In genomic region chr1:74713099-74713858, GRCm38 (mm10) we compare ENCODE assay signal across 8 mouse cellular contexts. TPM values are rescaled to one million over a fixed set of nuclear protein-coding genes. Genes with fewer than 3 reads are reported as not detected.
A peak's percentile ranks its signal among the peaks of the same experiment; 100 is the strongest.
DNase-seq lines count a peak whose midpoint lies in the region; ATAC-seq lines count a peak whose summit lies in the region.

Cyp27a1 (plus strand) TSS chr1:74713574.

- no peaks in the 10 kb centered on the region; the same call in 1 of the 2 replicates for H3K4me1 ChIP-seq in hindbrain, embryonic 11.5 days (replicated peaks; ENCODE audit: control insufficient read depth, insufficient read depth, low read length)

- H3K9me3 ChIP-seq in hindbrain, embryonic 11.5 days (ENCODE audit: control insufficient read depth, low read length), result no peaks in the 10 kb centered on the region

- peak; percentile 11 for DNase-seq in WW6 (ENCODE audit: low read depth, low spot score)
- peak; percentile 32 to 47 for DNase-seq in cerebellum, postnatal 10 days
- peak; percentile 90 for DNase-seq in gastrocnemius, adult 18-20 months (ENCODE audit: low spot score)
- DNase-seq in hindbrain, embryonic 11.5 days (ENCODE audit: low spot score), result peak; percentile 68
- DNase-seq in layer of hippocampus, adult 9-11 months, result peak; percentile 31
- peak; percentile 78 for DNase-seq in lung, postnatal 36 days
- peak; percentile 61 for DNase-seq in ovary, postnatal 36 days (ENCODE audit: low spot score)

- H3K4me2 ChIP-seq in hindbrain, embryonic 11.5 days (replicated peaks; ENCODE audit: low read depth, low read length), result peak within 1 kb of the TSS; percentile 92

- no peaks in the 10 kb centered on the region for H3K27me3 ChIP-seq in hindbrain, embryonic 11.5 days (ENCODE audit: control insufficient read depth, insufficient read depth, low read length)

- H3K4me3 ChIP-seq in hindbrain, embryonic 11.5 days (ENCODE audit: low read depth, low read length), result peak within 1 kb of the TSS; percentile 37

- peak within 1 kb of the TSS; percentile 67 for H3K9ac ChIP-seq in hindbrain, embryonic 11.5 days (ENCODE audit: low read depth, low read length)

- H3K36me3 ChIP-seq in hindbrain, embryonic 11.5 days (ENCODE audit: control insufficient read depth, insufficient read depth, low read length), result no peaks in the 10 kb centered on the region

- ATAC-seq in hindbrain, embryonic 11.5 days (ENCODE audit: low FRiP score), result peak; percentile 53; the same call in 1 of the 2 replicates
- ATAC-seq in inflammation-experienced regulatory T-cells, adult 6 months, result no peak

- 3% methylated on average over 35 of the region's 35 CpGs for WGBS in hindbrain, embryonic 11.5 days

- no peak within 1 kb of the TSS for H3K27ac ChIP-seq in hindbrain, embryonic 11.5 days (ENCODE audit: low read depth, low read length)

RNA-seq across cellular contexts. Expression of gene Cyp27a1, which starts in this region (rescaled TPM):
- 10 to 100 TPM; 55.7 to 57.8 TPM for total RNA-seq in gastrocnemius, adult 18-20 months (2021)
- 6.4 TPM in 2 replicates for polyA plus RNA-seq in hindbrain, embryonic 11.5 days (2014; fragmentation: Nextera tagmentation; extraction: Ambion mirVana)
- 1 to 10 TPM in 1 of 3 experiments, not detected in 2; 1.4 TPM for polyA plus RNA-seq in inflammation-experienced regulatory T-cells, adult 6 months (2017; shearing (Covaris generic))

Comparison
In these comparisons a context has a peak if more than half of its experiments do, and no peak if none do; other contexts are left out.
1. DNase-seq: peak in every context shown above with its lines; median percentile 90 in gastrocnemius, adult 18-20 months; 78 in lung, postnatal 36 days; 68 in hindbrain, embryonic 11.5 days; 61 in ovary, postnatal 36 days; 40 in cerebellum, postnatal 10 days; 31 in layer of hippocampus, adult 9-11 months; 11 in WW6.